Mouse (Mus musculus) liver, adult 2 months (tissue): Measurements from ENCODE around the gene Gon7. TPM values are rescaled to one million over a fixed set of nuclear protein-coding genes. Genes with fewer than 3 reads are reported as not detected.
A peak's percentile ranks its signal among the peaks of the same experiment; 100 is the strongest.

ENCODE experiments used
- DNase-seq: peaks from one replicate; pipeline ENCODE4 v3.0.0-alpha.2; 2011; ENCODE audit warnings: low read depth, low spot score; ENCODE audit errors: extremely low read depth
- H3K27ac ChIP-seq: fragments of 200-500 bp; replicated peaks from 2 replicates; pipeline ENCODE4 v1.5.1; 2012; ENCODE audit warnings: low read depth, mild to moderate bottlenecking, control low read depth, inconsistent platforms, low read length; ENCODE audit not compliant: insufficient read depth
- H3K27me3 ChIP-seq: fragments of 200-500 bp; 2 replicates; pipeline ENCODE4 v1.6.1; 2012; ENCODE audit warnings: mild to moderate bottlenecking, moderate library complexity, low read length, inconsistent platforms; ENCODE audit not compliant: control insufficient read depth, insufficient read depth
- H3K36me3 ChIP-seq: fragments of 200-500 bp; 2 replicates; pipeline ENCODE4 v1.6.1; 2012; ENCODE audit warnings: low read length, inconsistent platforms; ENCODE audit not compliant: control insufficient read depth, insufficient read depth
- H3K4me1 ChIP-seq: fragments of 200-500 bp; 2 replicates; pipeline ENCODE4 v1.6.1; 2011; ENCODE audit warnings: low read length; ENCODE audit not compliant: control insufficient read depth, insufficient read depth
- H3K4me3 ChIP-seq: fragments of 200-500 bp; 2 replicates; pipeline ENCODE4 v1.5.1; 2011; ENCODE audit warnings: low read depth, mild to moderate bottlenecking, control low read depth, low read length, moderate library complexity; ENCODE audit not compliant: insufficient read depth
- H3K79me2 ChIP-seq: fragments of 200-500 bp; 2 replicates; pipeline ENCODE4 v1.6.1; 2012; ENCODE audit warnings: inconsistent platforms, mild to moderate bottlenecking, low read length, moderate library complexity; ENCODE audit not compliant: control insufficient read depth, insufficient read depth
- H3K9ac ChIP-seq: fragments of 200-500 bp; 2 replicates; pipeline ENCODE4 v1.6.1; 2012; ENCODE audit warnings: low read depth, mild to moderate bottlenecking, control low read depth, inconsistent platforms, low read length
- CTCF ChIP-seq: fragments of 200-500 bp; IDR thresholded peaks from 2 replicates; pipeline ENCODE4 v1.5.1; 2011; ENCODE audit warnings: low read depth, low read length, control low read depth
- POLR2A ChIP-seq: fragments of 200-500 bp; IDR thresholded peaks from 2 replicates; pipeline ENCODE4 v1.6.1; 2011; ENCODE audit warnings: low read length, control low read depth; ENCODE audit not compliant: insufficient read depth; ENCODE audit errors: extremely low read depth
- WGBS: fragments of 180-500 bp; shearing (Covaris S2); methylation state at CpG from one replicate; pipeline ENCODE4 v1.1.7; 2018; 5-methylcytosine and 5-hydroxymethylcytosine counted together
- polyA plus RNA-seq: library from polyadenylated mRNA; depleted of rRNA; stranded (reverse); fragments of >200 nt; gene quantifications from 2 replicates; pipeline ENCODE4 v1.2.3, GENCODE M21; 2012
- total RNA-seq: library from RNA; depleted of rRNA; stranded (reverse); fragments of >200 nt; gene quantifications from 2 replicates; pipeline ENCODE4 v1.2.3, GENCODE M21; 2014

The Gon7 gene
- total and polyA plus RNA-seq, 2 experiments, result 5.6 to 11.5 TPM

GRCm38 (mm10) chr12:102709896-102710295 is 47.7 kb downstream of the Gon7 start:
- Histone ChIP-seq H3K9ac (no peak overlapping the region), H3K4me3 (no peak overlapping the region), H3K79me2 (no peaks in the 10 kb centered on the region), H3K27me3 (no peaks in the 10 kb centered on the region), H3K36me3 (no peaks in the 10 kb centered on the region), H3K4me1 (no peaks in the 10 kb centered on the region), H3K27ac (no peak overlapping the region)
- DNase-seq, result no peak
- 89% methylated on average over 5 of the region's 5 CpGs for WGBS
- TF ChIP-seq CTCF (no peak), POLR2A (no peak)

- Histone ChIP-seq H3K36me3 (no peaks in the 10 kb centered on the region), H3K27me3 (no peaks in the 10 kb centered on the region), H3K79me2 (peaks cover 4% of the 10 kb centered on the region; the same call in 1 of the 2 replicates), H3K4me3 (no peak overlapping the region), H3K9ac (no peak overlapping the region), H3K27ac (no peak overlapping the region), H3K4me1 (peaks cover 5% of the 10 kb centered on the region)
- TF ChIP-seq POLR2A, result no peak
- TF ChIP-seq CTCF, result peak; percentile 10; the same call in 1 of the 2 replicates
- no peak for DNase-seq
- WGBS, result 90% methylated on average over 11 of the region's 11 CpGs
Measured at GRCm38 (mm10) chr12:102708220-102708619, 49.4 kb downstream of the Gon7 start.

GRCm38 (mm10) chr12:102706833-102707463 is 50.7 kb downstream of the Gon7 start:
- peaks cover 10% of the 10 kb centered on the region for H3K4me1 ChIP-seq
- TF ChIP-seq POLR2A (no peak), CTCF (no peak)
- H3K9ac ChIP-seq, result no peak overlapping the region
- no peaks in the 10 kb centered on the region for H3K27me3 ChIP-seq
- H3K79me2 ChIP-seq, result peaks cover 12% of the 10 kb centered on the region; the same call in 1 of the 2 replicates
- DNase-seq, result no peak
- 86% methylated on average over 10 of the region's 10 CpGs for WGBS
- no peak overlapping the region for H3K4me3 ChIP-seq
- H3K27ac ChIP-seq, result no peak overlapping the region
- H3K36me3 ChIP-seq, result no peaks in the 10 kb centered on the region

DNA sequence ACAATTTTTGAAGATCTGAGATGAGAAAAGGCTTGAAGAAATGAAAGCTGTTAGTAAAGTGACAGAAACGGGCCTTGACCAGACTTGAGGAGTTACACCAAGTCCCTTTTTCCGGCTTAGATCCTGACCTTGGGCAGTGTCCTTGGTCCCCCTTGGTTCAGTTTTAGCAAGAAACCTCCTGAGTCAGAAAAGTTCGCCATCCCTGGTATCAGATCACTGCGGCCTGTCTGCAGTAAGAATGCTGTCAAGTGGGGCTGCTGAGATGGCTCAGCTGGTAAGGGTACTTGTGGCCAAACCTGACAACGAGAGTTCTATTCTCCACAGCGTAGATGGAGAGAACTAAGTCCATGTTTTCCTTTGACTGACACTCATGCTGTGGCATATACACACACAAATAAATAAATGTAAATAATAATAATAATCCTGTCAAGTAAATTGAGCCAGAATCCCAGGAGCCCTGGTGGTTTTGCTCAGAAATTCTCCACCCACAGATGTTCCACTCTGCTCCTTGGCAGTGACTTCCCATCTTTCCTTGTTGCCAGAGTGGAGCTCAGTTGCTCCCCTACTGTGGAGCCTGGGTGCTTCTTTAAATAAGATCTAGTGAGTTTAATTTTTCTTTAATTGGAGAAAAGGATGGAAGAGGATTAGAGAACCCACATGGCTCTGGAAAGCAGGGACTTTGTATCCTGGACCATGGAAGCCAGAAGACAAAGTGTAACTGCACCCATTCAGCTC is 51.5 kb downstream of the Gon7 start:
- TF ChIP-seq CTCF, result no peak
- TF ChIP-seq POLR2A, result no peak
- Histone ChIP-seq H3K36me3 (no peaks in the 10 kb centered on the region), H3K9ac (no peak overlapping the region), H3K4me1 (peaks cover 10% of the 10 kb centered on the region), H3K27me3 (no peaks in the 10 kb centered on the region), H3K4me3 (no peak overlapping the region), H3K27ac (no peak overlapping the region), H3K79me2 (peaks cover 17% of the 10 kb centered on the region; the same call in 1 of the 2 replicates)
- DNase-seq, result no peak
- 91% methylated on average over 6 of the region's 6 CpGs for WGBS

DNA sequence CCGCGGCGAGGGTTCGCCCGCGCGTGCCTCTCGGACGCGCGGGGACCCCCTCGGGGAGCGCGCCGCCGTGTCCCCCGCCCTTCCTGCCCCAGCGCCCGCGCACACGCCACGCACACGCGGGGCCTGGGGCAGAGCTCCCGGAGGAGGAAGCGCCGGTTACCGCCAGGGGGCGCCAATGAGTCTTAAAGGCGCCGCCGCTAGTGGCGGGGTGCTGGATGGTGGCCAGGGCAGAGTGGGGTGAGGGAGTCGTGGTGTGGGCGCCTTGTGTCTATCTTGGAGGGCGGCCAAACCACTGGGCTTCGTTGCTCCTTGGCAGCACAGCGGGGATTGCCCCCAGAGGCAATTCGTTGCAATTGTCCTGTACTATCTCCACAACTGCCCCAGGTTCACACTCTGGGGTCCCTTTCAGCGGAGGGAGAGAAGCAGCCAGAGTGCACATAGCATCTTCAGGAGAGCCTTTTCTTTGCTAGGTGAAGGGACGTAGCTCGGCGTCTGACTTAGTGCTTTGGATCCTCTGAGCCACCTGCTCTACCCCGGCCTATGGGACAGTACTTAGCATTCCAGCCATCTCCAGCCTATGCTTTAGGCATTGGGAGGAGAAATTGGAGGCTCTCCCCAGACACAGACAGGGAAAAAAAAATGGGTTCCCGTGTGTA is 52.3 kb downstream of the Gon7 start:
- 4% methylated on average over 45 of the region's 45 CpGs for WGBS
- peaks cover 10% of the 10 kb centered on the region for H3K4me1 ChIP-seq
- peak overlapping the region; percentile 93 for H3K9ac ChIP-seq
- H3K36me3 ChIP-seq, result no peaks in the 10 kb centered on the region
- no peaks in the 10 kb centered on the region for H3K27me3 ChIP-seq
- TF ChIP-seq CTCF, result peak; percentile 79
- TF ChIP-seq POLR2A, result no peak
- peak overlapping the region; percentile 89 for H3K4me3 ChIP-seq
- DNase-seq, result no peak
- peaks cover 17% of the 10 kb centered on the region; the same call in 1 of the 2 replicates for H3K79me2 ChIP-seq
- H3K27ac ChIP-seq, result peak overlapping the region; percentile 78
